Mouse (Mus musculus) adrenal gland, adult 8-10 months (tissue): Measurements from ENCODE around the gene 5730596B20Rik. TPM values are rescaled to one million over a fixed set of nuclear protein-coding genes. Genes with fewer than 3 reads are reported as not detected.

Source experiments
- DNase-seq: peaks from one replicate; pipeline ENCODE4 v3.0.0; 2022
- total RNA-seq, 4 experiments: library from RNA; stranded (reverse); gene quantifications; 2 replicates each; pipeline ENCODE4 v1.2.4; 2022

Gene 5730596B20Rik
- total RNA-seq, 4 experiments from 2014 or later, result 0.17 to 0.77 (median 0.42) TPM

GRCm38 (mm10) chr6:52176391-52176790 is 907 bp upstream of the 5730596B20Rik start:
- no peak for DNase-seq

- no peak for DNase-seq
Measured at GRCm38 (mm10) chr6:52177806-52178205, 508 bp downstream of the 5730596B20Rik start.

- no peak for DNase-seq
Measured at GRCm38 (mm10) chr6:52178918-52179665, 1.8 kb downstream of the 5730596B20Rik start.

- DNase-seq, result no peak
Measured at GRCm38 (mm10) chr6:52179690-52180089, 2.4 kb downstream of the 5730596B20Rik start.

GRCm38 (mm10) chr6:52180213-52180710 is 3.0 kb downstream of the 5730596B20Rik start:
- no peak for DNase-seq

- no peak for DNase-seq
Measured at GRCm38 (mm10) chr6:52180726-52181125, 3.4 kb downstream of the 5730596B20Rik start.

GRCm38 (mm10) chr6:52182030-52182429 is 4.7 kb downstream of the 5730596B20Rik start:
- no peak for DNase-seq

GRCm38 (mm10) chr6:52182793-52183192 is 5.5 kb downstream of the 5730596B20Rik start:
- DNase-seq, result no peak

- no peak for DNase-seq
Measured at GRCm38 (mm10) chr6:52183311-52184080, 6.2 kb downstream of the 5730596B20Rik start.

- no peak for DNase-seq
Measured at GRCm38 (mm10) chr6:52184668-52185067, 7.4 kb downstream of the 5730596B20Rik start.

GRCm38 (mm10) chr6:52185222-52185621 is 7.9 kb downstream of the 5730596B20Rik start:
- no peak for DNase-seq

GRCm38 (mm10) chr6:52185834-52186233 is 8.5 kb downstream of the 5730596B20Rik start:
- DNase-seq, result no peak

- no peak for DNase-seq
Measured at GRCm38 (mm10) chr6:52186500-52186899, 9.2 kb downstream of the 5730596B20Rik start.

- DNase-seq, result no peak
Measured at GRCm38 (mm10) chr6:52189172-52189591, 11.9 kb downstream of the 5730596B20Rik start.

- no peak for DNase-seq
Measured at GRCm38 (mm10) chr6:52189909-52190308, 12.6 kb downstream of the 5730596B20Rik start.

- no peak for DNase-seq
Measured at GRCm38 (mm10) chr6:52190410-52190809, 13.1 kb downstream of the 5730596B20Rik start.

- no peak for DNase-seq
Measured at GRCm38 (mm10) chr6:52190906-52191810, 13.9 kb downstream of the 5730596B20Rik start, which contains the start of gene Hoxa4. Gene Hoxa4, minus strand, starts transcription at chr6:52191753.

- peak; percentile 83 for DNase-seq
Measured at GRCm38 (mm10) chr6:52191860-52192550, 14.7 kb downstream of the 5730596B20Rik start.

- DNase-seq, result no peak
Measured at GRCm38 (mm10) chr6:52194690-52195089, 17.4 kb downstream of the 5730596B20Rik start.

GRCm38 (mm10) chr6:52196811-52197210 is 19.5 kb downstream of the 5730596B20Rik start:
- DNase-seq, result no peak

GRCm38 (mm10) chr6:52197271-52197670 is 20.0 kb downstream of the 5730596B20Rik start:
- DNase-seq, result no peak
